Mouse (Mus musculus) embryo, embryonic 9.5 days (tissue): ENCODE results near the gene Zdhhc7.
A peak's percentile ranks its signal among the peaks of the same experiment; 100 is the strongest.

Experiments used
- DNase-seq: peaks from one replicate; pipeline ENCODE4 v3.0.0-alpha.2; 2017; ENCODE audit errors: extremely low spot score

Gene Zdhhc7

GRCm38 (mm10) chr8:120071684-120072083 lies 29.6 kb downstream of the Zdhhc7 start:
- DNase-seq, result peak; percentile 85

DNA sequence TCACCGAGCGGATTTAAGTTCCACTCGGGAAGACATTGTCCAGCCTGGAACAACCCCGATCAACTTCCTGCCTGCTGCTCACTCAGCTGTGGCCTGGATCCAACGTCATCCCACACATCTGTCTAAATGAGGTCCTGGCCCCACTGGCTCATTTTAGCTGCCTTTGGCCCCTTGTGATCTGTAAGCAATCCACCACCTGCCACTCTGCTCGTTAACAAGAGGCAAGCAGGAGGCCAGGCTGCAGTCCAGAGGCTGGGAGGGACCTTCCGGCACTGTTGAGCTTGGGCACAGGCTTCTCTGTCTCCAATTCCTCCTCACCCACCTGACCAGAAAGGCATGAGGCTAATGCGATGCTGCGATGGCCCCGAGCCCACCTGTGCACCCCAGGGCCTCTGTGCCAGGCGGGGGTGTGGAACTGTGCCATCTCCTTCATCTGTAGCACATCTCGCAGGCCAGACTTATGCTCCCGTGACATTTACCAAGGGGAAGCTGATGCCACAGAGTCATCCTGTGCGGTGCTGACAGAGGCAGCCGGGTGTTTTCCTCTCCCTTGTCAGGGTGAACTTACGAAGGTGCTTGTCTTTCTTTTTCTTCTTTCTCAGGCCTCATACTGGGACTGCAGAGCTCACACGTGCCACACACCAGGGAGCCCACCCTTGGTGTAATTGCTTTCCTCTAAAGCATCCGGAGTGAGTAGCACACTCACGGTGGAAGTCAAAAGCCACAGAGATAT lies 33.2 kb downstream of the Zdhhc7 start:
- no peak for DNase-seq

- DNase-seq, result no peak
Measured at GRCm38 (mm10) chr8:120066226-120066625, 35.1 kb downstream of the Zdhhc7 start.

DNA sequence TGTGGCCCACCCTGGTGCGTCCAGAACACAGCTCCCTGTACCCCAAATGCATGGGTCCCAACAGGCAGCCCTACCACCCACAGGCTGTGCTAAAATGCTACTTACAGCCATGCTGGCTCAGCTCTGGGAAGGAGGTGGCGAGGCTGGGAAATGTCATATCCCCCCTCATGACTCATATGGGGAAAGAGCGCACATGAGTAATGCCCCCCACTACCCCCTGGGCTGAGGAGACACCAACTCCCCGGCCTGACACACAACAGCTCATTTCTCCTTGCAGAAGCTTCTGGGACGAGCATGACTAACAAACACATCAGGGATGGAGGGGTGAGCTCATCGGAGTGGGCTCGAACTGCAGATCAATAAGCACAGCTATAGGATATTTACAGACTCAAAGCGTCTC lies 35.7 kb downstream of the Zdhhc7 start:
- no peak for DNase-seq

DNA sequence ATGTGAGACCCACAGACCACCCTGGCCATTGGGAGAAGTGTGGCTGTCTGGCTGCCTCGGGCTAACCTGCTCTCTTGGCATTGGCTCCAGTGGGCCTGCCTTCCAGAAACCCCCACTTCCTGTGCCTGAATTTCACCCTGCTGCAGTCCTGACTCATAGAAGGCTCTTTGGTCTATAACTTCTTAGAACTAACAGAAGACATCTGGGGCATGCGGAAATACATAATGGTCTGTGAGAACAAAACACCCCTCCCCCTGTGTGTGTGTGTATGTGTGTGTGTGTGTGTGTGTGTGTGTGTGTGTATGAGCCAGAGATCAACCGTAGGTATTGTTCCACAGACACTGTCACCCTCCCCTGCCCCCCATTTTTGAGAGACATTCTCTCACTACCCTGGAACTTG lies 38.0 kb downstream of the Zdhhc7 start:
- no peak for DNase-seq

GRCm38 (mm10) chr8:120062742-120063141 lies 38.5 kb downstream of the Zdhhc7 start:
- no peak for DNase-seq

- DNase-seq, result no peak
Measured at GRCm38 (mm10) chr8:120057078-120057477, 44.2 kb downstream of the Zdhhc7 start.

DNA sequence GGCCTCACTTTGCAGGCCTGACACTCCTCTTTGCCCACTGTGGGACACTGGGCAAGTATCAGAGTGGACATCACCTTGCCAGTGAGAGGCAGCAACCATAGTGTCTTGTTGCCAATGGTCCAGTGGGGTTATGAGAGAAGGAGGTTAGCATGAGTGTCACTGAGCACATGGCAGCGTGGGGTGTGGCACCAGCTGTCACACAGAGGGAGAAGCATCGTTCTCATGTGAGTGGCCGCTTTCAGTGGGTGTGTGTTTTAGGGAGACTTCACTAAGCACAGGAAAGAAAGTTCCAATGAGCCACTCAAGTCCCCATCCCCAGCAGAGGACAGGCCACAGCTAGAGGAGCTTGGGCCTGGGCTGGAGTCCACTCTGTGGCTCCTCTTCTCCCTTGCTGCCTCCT lies 46.4 kb downstream of the Zdhhc7 start:
- no peak for DNase-seq

DNA sequence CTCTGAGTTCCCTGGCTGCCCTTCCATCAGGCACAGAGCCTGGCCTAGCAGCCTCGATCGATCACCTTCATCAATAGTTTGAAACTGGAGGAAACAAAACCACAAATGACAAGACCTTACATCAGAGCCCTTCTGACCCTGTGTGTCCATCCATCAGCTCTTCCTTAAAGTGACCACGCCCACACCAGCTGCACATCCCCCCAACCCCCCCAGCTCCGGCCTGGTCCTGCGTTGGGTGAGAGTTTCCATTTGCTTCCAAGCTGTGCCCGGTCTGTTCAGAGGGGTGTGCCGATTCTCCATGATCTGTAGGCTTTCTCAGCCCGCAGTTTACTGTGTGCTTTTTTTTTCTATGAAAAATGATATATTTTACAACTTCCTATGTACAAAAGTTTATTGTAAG lies 49.0 kb downstream of the Zdhhc7 start:
- DNase-seq, result no peak

GRCm38 (mm10) chr8:120051908-120052307 lies 49.4 kb downstream of the Zdhhc7 start:
- no peak for DNase-seq

DNA sequence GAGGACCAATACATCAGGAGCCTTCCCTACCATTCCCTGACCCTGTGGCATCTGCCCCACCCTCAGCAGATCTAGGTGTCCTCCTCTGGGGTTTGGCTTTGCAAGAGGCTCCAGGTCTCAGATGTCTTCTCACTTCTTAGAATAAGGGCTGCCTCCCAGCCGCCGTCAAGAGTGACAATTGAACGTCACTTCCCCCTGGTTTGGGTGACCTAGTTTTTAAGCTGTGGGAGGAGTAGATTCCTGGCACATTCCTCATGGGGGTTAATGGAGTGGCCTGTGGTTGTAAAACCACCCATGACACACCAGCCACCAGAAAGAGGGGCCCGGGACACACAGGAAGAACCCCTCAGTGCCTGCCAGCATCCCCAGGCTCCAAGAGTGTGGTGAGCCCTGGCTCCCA lies 50.3 kb downstream of the Zdhhc7 start:
- DNase-seq, result no peak

DNA sequence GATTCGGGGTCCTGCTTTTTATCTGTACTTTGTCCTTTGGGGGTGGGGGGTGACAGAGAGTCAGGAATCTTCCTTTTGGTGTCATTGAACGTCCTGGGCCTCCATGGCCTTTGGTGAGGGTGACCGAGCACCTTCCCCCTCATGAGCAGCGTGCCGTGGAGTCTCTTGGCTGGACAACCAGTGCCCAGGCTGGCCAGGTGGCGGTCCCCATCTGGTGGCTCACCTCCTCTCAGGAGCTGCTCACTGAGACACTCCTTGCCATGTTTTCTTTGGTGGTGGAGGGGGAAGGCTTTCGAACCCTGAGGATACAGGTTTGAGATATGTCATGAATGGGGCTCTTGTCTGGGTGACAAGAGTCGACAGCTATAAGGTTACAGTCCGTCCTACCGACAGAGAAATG lies 50.9 kb downstream of the Zdhhc7 start:
- DNase-seq, result no peak

DNA sequence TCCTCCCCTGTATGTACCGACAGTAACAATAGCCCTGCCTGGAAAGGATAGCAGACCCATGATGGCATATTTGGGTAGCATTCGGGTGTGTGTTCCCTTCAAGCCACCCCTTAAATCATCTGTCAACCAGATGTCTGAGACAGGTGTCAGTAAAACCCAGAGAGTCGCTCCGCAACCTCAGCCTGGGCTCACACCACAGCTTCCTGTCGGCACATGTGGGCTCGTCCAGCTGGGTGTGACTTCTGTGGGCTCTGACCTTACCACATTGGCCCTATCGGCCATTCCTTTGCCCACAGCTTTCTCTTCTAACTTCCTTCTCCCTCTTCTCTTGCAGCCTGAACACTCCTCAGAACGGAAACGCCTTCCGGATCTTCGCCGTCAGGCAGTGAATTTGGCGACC lies 51.3 kb downstream of the Zdhhc7 start:
- no peak for DNase-seq

- no peak for DNase-seq
Measured at GRCm38 (mm10) chr8:120046258-120047020, 54.8 kb downstream of the Zdhhc7 start.

DNA sequence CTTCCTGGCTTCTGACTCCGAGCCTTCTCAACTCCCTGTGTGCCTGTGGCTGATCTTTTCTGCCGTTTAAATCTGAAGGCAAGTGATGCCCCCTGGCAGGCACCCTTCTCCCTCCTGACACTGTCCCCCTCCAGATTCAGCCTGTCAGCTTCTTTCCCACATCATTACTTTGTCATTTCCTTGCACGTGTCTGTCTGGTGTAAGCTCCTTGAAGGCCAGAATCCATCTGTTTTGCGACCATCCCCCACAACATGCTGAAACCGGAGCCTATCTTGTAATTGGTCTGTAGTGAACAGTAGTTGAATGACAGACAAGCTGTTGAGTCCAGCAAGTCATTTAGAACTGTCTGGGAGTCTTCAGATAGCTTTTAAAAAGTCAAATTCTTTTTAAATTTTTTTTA lies 55.8 kb downstream of the Zdhhc7 start:
- DNase-seq, result no peak

GRCm38 (mm10) chr8:120044907-120045306 lies 56.4 kb downstream of the Zdhhc7 start:
- no peak for DNase-seq

DNA sequence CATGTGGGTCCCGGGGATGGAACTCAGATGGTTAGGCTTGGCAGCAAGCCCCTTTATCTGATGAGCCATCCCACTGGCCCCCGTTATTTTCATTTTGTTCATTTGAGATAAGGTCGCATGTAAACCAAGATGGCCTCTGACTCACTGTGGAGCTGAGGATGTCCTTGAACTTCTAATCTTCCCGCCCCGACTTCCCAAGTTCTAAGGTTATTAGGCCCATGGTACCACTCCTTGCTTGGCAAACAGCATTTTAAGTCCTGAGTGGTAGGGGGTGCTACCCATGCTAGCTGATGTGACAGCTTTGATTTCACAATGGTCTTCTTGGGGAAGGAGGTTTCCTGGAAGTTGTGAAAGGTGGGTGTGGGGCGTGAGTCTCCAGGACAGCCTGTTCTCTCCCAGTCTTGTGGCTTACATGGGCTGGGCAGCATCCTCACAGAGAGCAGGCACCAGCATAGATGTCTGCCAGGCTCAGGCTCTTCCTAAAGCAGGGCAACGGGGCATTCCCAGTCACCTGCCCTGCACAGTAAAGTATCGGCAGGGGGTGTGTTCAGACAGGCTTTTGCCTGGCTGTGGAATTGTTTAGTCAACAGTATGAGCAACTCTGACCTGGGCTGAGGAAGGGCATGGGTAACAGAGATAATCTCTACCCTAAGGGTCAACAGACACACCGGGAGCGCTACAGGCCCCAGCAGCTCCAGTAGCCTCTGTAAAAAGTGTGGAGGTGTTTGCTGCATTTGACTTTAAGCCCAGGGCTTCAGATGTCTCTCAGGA lies 58.6 kb downstream of the Zdhhc7 start:
- DNase-seq, result no peak

DNA sequence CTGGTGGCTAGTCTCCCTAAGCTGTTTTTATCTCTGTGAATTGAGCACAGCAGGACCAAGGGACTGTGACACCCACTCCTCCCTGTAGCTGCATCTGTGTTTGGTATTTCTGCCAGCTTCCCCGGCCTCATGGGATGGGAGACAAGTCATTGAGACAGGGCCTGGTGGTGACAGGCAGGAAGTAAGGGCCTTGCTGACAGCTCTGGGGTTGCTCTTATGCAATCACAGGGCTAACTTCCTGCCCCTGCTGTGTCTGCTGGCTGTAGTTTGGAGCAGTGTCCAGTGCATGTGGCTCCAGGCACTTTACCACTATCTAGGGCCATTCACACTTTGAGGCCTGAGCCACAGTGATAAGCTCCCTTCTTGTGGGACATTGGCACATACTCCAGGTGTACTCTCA lies 60.4 kb downstream of the Zdhhc7 start:
- DNase-seq, result no peak

DNA sequence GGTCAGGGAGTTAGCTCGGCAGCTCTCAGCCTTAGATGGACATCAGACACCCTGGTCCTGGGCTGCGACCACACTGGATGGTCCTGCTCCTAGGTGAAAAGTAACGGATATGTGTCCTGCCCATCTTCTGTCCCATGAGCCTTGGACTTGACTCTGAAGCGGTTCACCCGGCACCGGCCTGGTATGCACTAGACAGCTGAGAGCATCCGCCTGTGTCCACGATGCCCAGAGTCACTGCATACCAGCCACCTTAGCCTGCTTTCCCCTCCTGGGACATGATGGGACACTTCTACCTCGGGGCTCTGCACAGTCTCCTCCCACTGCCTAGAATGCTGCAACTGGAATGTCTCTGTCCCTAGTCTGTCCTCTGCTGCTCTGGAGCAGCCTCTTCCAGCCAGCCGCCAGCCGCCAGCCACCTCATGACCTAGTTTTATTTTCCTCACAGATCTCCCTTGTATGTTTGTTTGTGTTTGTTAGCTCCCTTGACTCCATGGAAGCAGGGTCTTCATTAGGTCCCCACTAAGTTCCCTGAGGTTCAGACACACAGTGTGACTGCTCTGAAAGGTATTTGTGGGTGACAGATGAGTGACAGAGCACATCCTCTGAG lies 61.9 kb downstream of the Zdhhc7 start:
- DNase-seq, result no peak

DNA sequence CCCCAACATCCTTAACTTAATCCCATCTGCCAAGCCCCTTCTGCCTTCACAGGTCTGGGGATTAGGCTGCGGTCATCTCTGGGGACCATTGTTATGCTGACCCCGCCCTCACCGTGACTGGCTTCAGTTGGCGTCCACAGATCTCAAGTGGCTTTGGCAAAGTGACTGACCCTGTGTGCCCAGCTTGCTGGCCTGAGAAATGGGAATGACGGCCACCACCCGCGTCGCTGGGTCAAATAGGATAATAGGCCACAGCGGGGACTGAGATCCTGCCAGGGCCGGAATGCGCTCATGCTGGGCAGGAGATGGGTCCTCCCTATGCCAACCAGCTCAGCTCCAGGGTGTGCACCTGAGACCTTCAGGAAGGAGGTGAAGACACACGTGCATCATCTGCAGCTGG lies 62.5 kb downstream of the Zdhhc7 start:
- no peak for DNase-seq

DNA sequence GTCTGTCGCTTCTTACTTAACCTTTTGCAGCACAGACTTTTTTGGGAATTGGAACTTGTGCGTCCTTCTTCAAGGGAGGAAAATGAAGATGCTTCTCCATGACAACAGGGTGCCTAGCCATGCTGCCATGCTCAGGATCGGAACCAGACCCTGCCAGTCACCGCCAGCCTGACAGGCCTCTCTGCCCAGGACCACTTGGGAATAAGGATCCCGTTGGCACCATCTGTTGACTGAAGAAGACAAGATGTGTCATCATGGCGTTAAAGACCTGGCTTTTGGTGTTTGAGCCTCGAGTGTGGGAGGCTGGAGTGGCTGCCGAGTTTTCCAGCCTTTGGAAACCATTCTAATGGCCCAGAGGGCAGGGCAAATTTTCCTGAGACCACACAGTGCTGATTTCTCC lies 63.7 kb downstream of the Zdhhc7 start:
- no peak for DNase-seq

DNA sequence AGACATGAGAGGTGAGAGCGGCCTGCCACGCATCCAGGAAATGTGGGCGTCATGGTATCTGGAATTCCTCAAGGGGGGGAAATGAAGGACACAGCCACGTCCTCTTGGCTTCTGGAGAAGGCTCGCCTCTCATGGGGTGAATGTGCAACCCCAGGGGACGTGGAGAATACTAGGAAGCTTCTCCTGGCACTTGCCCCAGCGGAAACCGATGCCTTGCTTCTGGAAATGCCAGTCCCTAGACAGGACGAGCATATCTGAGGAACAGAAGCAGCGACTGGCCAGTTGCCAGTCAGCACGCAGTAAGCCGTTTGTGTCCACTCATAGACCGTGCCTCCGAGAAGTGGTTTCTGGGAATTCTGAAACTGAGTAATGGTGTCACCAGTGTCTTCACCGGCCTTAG lies 64.1 kb downstream of the Zdhhc7 start:
- no peak for DNase-seq
